Mouse (Mus musculus) layer of hippocampus, postnatal 10 days (tissue): Measurements from ENCODE around the gene B430305J03Rik. TPM values are rescaled to one million over a fixed set of nuclear protein-coding genes. Genes with fewer than 3 reads are reported as not detected.

Experiments used
- DNase-seq, 2 experiments: peaks; one replicate each; pipeline ENCODE4 v3.0.0; 2021; ENCODE audit warnings: low spot score in 2 of 2
- long read RNA-seq: library from polyadenylated mRNA; stranded (forward); transcript quantifications from one replicate; pipeline ENCODE4 v2.0.0, GENCODE M21; 2023
- total RNA-seq, 2 experiments: library from RNA; stranded (reverse); gene quantifications; 2 replicates each; pipeline ENCODE4 v1.2.3; 2021

B430305J03Rik gene
- total RNA-seq = 1 to 10 TPM; 1.8 to 1.9 TPM
- long read RNA-seq = 0 reads

- no peak for DNase-seq
These were observed at the start of gene B430305J03Rik for GRCm38 (mm10) chr3:61365779-61366373. B430305J03Rik (minus strand) TSS chr3:61365951.

GRCm38 (mm10) chr3:61409683-61410082 is 43.9 kb upstream of the B430305J03Rik start:
- no peak for DNase-seq

GRCm38 (mm10) chr3:61406921-61407320 is 41.2 kb upstream of the B430305J03Rik start:
- no peak for DNase-seq

DNA sequence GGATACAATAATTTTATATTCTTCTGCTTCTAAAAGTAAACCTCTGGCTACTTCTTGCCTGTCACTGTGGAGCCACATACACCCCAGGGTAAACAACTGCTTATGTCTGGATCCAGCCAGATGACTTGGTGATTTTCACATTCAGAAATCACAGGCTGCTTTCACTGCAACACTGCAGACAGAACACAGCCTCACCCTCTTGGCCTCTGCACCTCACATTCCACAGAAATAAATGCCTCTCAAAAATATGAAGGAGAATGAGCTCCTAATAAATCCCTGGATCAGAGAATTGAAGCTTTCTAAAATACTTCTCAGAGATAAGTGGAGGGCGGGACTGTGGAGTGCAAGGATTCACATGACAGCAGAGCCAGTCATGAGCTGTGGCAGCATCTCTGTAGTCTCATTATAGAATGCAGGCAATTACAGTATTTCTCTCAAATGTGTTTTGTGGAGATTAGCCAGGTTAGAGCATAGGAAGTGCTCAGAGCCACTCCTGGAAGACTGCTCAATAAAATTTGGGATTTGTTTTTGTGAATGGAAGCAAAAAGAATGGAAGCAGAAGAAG is 35.2 kb upstream of the B430305J03Rik start:
- no peak for DNase-seq

DNA sequence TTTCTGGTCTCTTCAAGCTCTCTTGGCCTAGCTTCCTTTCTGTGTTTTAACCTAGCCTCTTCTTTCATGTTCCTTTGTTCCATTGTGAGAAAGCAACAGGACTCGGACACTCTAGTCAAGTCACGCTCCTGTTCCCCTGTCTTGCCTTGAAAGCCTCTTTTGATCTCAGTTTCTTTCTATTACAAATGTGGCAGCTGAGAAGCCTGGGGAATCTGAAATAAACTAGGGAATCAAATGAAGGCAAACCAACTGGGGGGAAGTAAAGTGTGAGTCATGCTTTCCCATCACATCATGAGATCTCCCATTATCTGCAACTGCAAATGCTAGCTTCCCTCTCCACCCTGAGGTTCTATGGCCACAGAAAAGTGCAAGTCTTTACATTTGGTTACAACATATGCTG is 31.0 kb upstream of the B430305J03Rik start:
- DNase-seq = no peak

DNA sequence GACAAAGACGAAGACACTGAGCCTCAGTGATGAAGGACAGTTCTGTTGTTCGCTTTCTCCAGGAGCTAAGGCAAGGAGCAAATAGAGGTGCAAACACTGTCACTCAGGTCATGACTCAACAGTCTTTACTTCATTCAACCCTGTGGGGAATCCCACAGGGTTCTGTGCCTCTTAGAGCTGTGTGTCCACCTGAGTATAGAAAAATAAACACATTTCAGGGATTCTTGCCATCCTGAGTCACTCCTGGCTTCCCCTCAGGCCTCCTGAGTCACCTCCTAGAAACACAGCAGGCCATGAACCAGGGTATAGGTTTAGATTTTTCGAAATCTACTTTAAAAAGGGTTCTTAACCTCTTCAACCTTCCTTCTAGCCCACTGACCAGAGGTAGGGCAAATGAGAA is 29.6 kb upstream of the B430305J03Rik start:
- DNase-seq = no peak

GRCm38 (mm10) chr3:61393520-61393919 is 27.8 kb upstream of the B430305J03Rik start:
- no peak for DNase-seq

GRCm38 (mm10) chr3:61392881-61393280 is 27.1 kb upstream of the B430305J03Rik start:
- no peak for DNase-seq

GRCm38 (mm10) chr3:61391564-61391963 is 25.8 kb upstream of the B430305J03Rik start:
- DNase-seq = no peak

GRCm38 (mm10) chr3:61386368-61386767 is 20.6 kb upstream of the B430305J03Rik start:
- DNase-seq = no peak

- DNase-seq = no peak
These were observed 10.2 kb upstream of the B430305J03Rik start for GRCm38 (mm10) chr3:61376001-61376400.

DNA sequence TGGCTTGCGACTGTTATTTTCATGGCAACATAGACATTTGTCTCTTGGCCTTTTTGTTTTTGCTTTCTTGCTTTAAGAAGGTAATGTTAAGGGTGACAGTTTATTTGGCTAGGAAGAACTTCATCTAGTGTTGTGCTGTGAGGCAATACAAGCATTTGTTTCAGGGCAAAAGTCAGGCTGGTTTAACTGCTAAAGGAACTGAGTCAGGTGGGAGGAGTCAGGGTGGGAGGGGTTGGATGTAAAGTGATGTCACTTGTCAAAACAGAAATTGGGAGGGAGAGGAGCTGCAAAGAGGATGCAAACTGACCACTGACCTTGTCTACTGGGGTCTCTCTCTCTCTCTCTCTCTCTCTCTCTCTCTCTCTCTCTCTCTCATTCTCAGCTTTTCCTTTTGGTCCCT is 2.7 kb upstream of the B430305J03Rik start:
- DNase-seq = no peak

GRCm38 (mm10) chr3:61364978-61365778 is 573 bp downstream of the B430305J03Rik start:
- peak; percentile 56 to 63 for DNase-seq

DNA sequence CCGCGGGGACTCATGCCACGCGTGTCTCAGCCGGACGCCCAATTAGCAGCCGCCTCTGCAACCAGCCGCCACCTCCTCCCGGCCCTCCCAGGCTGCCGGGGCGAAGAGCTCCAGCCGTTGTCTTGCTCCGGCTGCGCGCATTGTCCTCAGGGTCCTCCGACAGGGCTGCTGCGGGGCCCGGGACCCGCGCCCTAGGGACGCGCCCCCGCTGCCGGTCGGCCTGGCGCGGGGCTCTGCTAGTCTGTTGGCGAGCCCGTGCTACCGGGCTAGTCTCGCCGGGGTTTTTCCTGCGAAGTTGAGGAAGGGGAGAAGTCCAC is 1.1 kb downstream of the B430305J03Rik start:
- DNase-seq = no peak

DNA sequence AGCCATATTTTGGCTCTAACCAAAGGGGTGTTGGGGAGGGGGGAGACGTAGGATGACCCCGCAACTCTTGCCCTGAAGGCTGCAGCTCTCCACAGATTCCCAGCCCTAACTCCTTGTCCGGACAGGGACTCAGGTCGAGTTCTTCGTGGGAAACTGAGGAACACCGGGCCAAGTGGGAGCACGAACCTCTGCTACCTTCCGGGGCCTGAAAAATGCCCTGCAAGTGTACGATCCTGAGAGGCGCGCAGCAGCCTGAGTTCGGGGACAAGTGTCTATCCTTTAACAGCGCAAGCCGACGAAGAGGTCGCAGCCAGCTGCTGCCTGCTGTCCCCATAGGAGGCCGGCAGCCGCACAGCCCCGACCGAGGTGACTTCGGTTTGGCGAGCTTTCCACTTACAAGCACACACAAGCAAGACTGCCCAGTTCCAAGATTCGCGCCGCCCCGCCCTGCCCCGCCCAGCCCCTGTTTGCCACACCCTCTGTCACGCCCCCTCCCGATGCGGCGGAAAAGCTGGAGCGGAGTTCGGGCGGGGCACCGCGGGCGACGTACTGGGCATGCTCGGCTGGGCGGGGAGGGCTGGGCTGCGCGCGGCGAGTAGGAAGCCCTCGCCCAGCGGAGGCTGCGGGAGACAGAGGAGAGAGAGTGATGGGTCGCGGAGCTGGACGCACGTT is 1.6 kb downstream of the B430305J03Rik start:
- peak; percentile 94 to 97 for DNase-seq

DNA sequence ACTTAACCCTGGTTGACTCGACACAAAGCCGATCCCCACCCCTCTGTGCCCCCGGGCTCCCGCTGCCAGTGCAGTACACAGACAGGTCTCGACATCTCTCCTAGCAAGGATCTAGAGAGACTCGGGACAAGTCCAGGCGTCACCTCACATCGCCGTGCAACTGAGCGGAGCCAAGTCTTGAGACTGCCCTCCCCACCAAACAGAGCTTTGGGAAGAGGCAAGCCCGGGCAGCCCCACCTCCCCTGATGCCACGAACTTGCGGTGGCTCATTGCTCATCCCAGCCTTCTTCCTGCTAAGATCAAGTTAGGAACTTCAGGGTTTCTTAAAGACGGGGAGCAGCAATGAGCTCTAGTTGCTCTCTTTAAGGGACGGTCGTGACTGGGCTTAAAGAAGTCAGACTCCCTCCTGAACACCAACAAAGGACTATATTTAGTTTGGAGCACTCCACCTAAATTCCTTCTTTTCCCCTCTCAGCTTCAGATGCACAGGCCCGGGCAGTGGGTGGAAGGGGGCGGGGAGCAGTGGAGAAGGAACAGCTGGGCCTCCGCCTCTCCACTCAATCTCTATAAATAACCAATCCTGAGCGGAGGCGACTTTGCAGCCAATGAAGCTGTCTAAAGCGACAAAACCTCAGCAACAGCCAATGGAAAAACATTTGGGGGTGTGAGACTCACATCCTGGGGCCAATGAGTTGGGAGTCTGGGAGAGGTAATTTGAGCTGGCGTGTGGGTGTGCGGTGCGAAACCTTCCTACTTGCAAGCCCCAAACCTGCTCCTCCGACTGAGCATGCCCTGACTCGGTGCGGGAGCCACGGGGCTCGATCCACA is 2.4 kb downstream of the B430305J03Rik start:
- DNase-seq = peak; percentile 89 to 91

DNA sequence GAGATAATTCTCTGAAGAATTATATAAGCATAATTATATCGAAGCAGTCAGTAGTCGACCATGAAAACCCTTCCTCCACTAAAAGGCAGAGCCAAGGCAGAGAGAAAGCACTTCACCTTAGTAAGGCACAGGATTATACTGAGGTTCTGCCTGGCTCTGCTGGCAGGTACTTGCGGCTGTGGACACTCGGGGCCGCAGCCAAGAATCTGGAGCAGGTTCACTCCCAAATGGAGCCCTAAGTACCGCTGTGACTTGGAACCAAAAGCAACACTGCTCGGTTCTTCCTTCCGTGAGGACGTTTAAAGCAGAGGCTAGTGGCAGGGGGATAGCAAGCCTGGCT is 3.0 kb downstream of the B430305J03Rik start:
- no peak for DNase-seq

- no peak for DNase-seq
These were observed 4.4 kb downstream of the B430305J03Rik start, which contains the start of gene Rap2b for GRCm38 (mm10) chr3:61361338-61361737. Rap2b (plus strand) TSS chr3:61361638.

- no peak for DNase-seq
These were observed 6.9 kb downstream of the B430305J03Rik start for GRCm38 (mm10) chr3:61358756-61359293.

DNA sequence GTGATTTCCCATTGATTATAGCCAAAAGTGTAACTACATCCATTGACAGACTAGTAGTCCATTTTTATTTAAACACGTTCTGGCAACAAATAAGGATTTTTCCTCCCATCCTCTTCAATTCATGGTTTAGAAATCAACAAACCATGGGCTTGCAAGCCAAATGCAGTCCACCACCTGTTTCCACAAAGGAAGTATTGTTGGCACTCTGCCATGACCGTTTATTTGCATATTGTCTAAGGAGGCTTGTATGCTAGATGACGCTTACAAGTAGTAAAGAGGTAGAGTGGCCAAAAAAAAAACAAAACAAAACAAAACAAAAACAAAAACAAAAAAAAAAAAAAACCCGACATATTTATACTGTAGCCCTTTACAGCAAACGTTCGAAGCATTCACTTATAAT is 7.6 kb downstream of the B430305J03Rik start:
- no peak for DNase-seq

DNA sequence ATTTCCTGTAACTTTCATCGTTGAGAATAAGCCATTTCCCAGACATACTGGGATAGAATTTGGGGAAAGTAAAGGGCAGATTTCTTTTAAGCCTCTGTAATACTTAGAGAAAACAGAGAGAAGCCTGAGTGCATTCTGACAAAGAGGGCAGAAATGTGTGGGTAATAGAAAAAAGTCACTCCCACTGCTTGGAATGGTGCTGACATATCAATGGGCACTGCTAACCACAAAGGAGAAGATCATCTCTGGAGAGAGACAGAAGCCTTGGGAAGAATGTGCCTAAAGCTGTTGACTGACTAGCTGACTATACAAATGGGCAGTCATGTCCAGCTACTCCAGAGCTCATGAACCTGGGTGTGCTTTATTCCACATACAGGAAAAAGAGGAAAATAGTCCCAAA is 10.3 kb downstream of the B430305J03Rik start:
- DNase-seq = no peak
